Mouse (Mus musculus): Measurements from ENCODE around the gene Rps17. TPM values are rescaled to one million over a fixed set of nuclear protein-coding genes. Genes with fewer than 3 reads are reported as not detected.

The Rps17 gene
- polyA plus RNA-seq, 1 experiment from 2014 or later, result 1,515 TPM

DNA sequence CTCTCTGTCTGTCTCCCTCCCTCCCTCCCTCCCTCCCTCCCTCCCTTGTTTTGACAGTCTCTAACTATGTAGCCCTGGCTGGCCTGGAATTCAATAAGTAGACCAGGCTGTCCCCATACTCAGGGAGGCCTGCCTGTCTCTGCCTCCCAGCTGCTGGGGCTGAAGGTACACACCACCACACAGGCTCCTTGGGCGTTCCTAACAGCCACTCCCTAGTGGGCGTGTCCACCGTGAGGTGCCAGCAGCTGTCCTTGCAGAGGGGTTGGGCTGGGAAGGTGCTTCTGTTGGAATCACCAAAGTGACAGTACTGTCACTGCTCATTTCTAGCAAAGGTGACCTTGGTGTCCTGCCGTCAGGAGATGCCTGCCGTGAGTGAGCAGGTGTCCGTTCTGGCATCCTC, 18.2 kb downstream of the Rps17 start:
- WGBS, result 82% methylated on average over 6 of the region's 6 CpGs
- H3K36me3 ChIP-seq (ENCODE audit: control insufficient read depth, insufficient read depth, low read length), result peaks cover 1% of the 10 kb centered on the region; the same call in 1 of the 2 replicates
- H3K9ac ChIP-seq (replicated peaks; ENCODE audit: low read depth, low read length), result no peak overlapping the region
- H3K27ac ChIP-seq (ENCODE audit: low read length), result no peak overlapping the region
- no peak overlapping the region for H3K4me3 ChIP-seq (ENCODE audit: low read depth, low read length)
- no peaks in the 10 kb centered on the region for H3K27me3 ChIP-seq (ENCODE audit: control insufficient read depth, insufficient read depth, low read length)
- H3K9me3 ChIP-seq (ENCODE audit: control insufficient read depth, low read depth, low read length), result no peaks in the 10 kb centered on the region
- H3K4me2 ChIP-seq (replicated peaks; ENCODE audit: low read depth, low read length), result no peak overlapping the region
- no peak for ATAC-seq (ENCODE audit: insufficient number of reproducible peaks, insufficient read depth, low FRiP score, low read depth)
- H3K4me1 ChIP-seq (ENCODE audit: control insufficient read depth, insufficient read depth, low read length), result no peaks in the 10 kb centered on the region

- Histone ChIP-seq H3K27ac (ENCODE audit: low read length) (no peak overlapping the region), H3K4me3 (ENCODE audit: low read depth, low read length) (no peak overlapping the region), H3K9me3 (ENCODE audit: control insufficient read depth, low read depth, low read length) (no peaks in the 10 kb centered on the region), H3K4me1 (ENCODE audit: control insufficient read depth, insufficient read depth, low read length) (no peaks in the 10 kb centered on the region), H3K27me3 (ENCODE audit: control insufficient read depth, insufficient read depth, low read length) (no peaks in the 10 kb centered on the region), H3K36me3 (ENCODE audit: control insufficient read depth, insufficient read depth, low read length) (no peaks in the 10 kb centered on the region), H3K9ac (replicated peaks; ENCODE audit: low read depth, low read length) (no peak overlapping the region), H3K4me2 (replicated peaks; ENCODE audit: low read depth, low read length) (no peak overlapping the region)
- no peak for ATAC-seq (ENCODE audit: insufficient number of reproducible peaks, insufficient read depth, low FRiP score, low read depth)
- 67% methylated on average over 12 of the region's 12 CpGs for WGBS
Measured at GRCm38 (mm10) chr7:81326043-81326442, 19.0 kb downstream of the Rps17 start.

DNA sequence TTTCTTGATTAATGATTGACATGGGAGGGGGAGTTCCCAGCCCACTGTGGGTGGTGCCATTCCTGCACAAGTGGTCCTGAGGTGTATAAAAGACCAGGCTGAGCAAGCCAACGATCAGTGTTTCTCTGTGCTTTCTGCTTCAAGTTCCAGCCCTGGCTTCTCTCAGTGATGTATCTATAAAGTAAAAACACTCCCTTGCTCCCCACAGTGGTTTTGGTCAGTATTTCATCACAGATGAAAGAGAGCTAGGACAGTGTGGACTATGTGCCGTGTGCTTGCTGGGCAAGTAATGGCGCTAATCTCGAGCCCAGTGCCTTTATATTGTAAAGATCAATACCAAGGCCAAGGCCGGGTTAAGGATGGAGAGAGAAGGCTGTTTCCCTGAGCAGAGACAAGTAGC, 23.3 kb downstream of the Rps17 start:
- H3K27ac ChIP-seq (ENCODE audit: low read length), result no peak overlapping the region
- no peaks in the 10 kb centered on the region for H3K4me1 ChIP-seq (ENCODE audit: control insufficient read depth, insufficient read depth, low read length)
- no peak overlapping the region for H3K4me2 ChIP-seq (replicated peaks; ENCODE audit: low read depth, low read length)
- no peaks in the 10 kb centered on the region for H3K27me3 ChIP-seq (ENCODE audit: control insufficient read depth, insufficient read depth, low read length)
- H3K4me3 ChIP-seq (ENCODE audit: low read depth, low read length), result no peak overlapping the region
- ATAC-seq (ENCODE audit: insufficient number of reproducible peaks, insufficient read depth, low FRiP score, low read depth), result no peak
- 80% methylated on average over 5 of the region's 5 CpGs for WGBS
- H3K36me3 ChIP-seq (ENCODE audit: control insufficient read depth, insufficient read depth, low read length), result no peaks in the 10 kb centered on the region
- no peaks in the 10 kb centered on the region for H3K9me3 ChIP-seq (ENCODE audit: control insufficient read depth, low read depth, low read length)
- no peak overlapping the region for H3K9ac ChIP-seq (replicated peaks; ENCODE audit: low read depth, low read length)

DNA sequence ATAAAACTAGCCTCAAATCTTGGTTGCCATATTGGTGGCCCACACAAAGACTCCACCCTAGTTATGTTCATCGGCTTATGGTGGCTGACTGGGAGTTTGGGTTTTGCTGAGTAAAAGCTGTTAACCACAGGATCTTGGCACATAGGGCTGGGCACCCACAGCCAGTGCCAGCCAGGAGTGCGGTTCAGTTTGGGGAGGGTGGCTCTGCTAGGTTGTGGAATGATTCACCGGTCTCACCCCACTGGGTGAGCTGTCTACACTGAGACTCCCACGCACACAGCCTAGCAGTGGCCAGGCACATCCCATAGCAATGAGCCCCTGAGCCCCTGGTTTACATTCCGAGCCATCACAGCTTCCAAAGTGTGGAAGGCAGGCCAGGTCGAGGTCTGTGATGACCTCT, 25.3 kb downstream of the Rps17 start:
- no peaks in the 10 kb centered on the region for H3K4me1 ChIP-seq (ENCODE audit: control insufficient read depth, insufficient read depth, low read length)
- H3K27me3 ChIP-seq (ENCODE audit: control insufficient read depth, insufficient read depth, low read length), result no peaks in the 10 kb centered on the region
- no peak overlapping the region for H3K4me3 ChIP-seq (ENCODE audit: low read depth, low read length)
- no peaks in the 10 kb centered on the region for H3K36me3 ChIP-seq (ENCODE audit: control insufficient read depth, insufficient read depth, low read length)
- H3K9me3 ChIP-seq (ENCODE audit: control insufficient read depth, low read depth, low read length), result no peaks in the 10 kb centered on the region
- no peak for ATAC-seq (ENCODE audit: insufficient number of reproducible peaks, insufficient read depth, low FRiP score, low read depth)
- 72% methylated on average over 6 of the region's 6 CpGs for WGBS
- H3K27ac ChIP-seq (ENCODE audit: low read length), result no peak overlapping the region
- H3K9ac ChIP-seq (replicated peaks; ENCODE audit: low read depth, low read length), result no peak overlapping the region
- H3K4me2 ChIP-seq (replicated peaks; ENCODE audit: low read depth, low read length), result no peak overlapping the region

GRCm38 (mm10) chr7:81315583-81315982, 29.5 kb downstream of the Rps17 start:
- H3K9me3 ChIP-seq (ENCODE audit: control insufficient read depth, low read depth, low read length), result no peaks in the 10 kb centered on the region
- H3K4me2 ChIP-seq (replicated peaks; ENCODE audit: low read depth, low read length), result no peak overlapping the region
- WGBS, result 67% methylated on average over 8 of the region's 8 CpGs
- ATAC-seq (ENCODE audit: insufficient number of reproducible peaks, insufficient read depth, low FRiP score, low read depth), result no peak
- H3K9ac ChIP-seq (replicated peaks; ENCODE audit: low read depth, low read length), result no peak overlapping the region
- no peaks in the 10 kb centered on the region for H3K36me3 ChIP-seq (ENCODE audit: control insufficient read depth, insufficient read depth, low read length)
- no peaks in the 10 kb centered on the region for H3K27me3 ChIP-seq (ENCODE audit: control insufficient read depth, insufficient read depth, low read length)
- no peak overlapping the region for H3K27ac ChIP-seq (ENCODE audit: low read length)
- H3K4me1 ChIP-seq (ENCODE audit: control insufficient read depth, insufficient read depth, low read length), result no peaks in the 10 kb centered on the region
- no peak overlapping the region for H3K4me3 ChIP-seq (ENCODE audit: low read depth, low read length)

- H3K4me2 ChIP-seq (replicated peaks; ENCODE audit: low read depth, low read length), result no peak overlapping the region
- no peak overlapping the region for H3K4me3 ChIP-seq (ENCODE audit: low read depth, low read length)
- ATAC-seq (ENCODE audit: insufficient number of reproducible peaks, insufficient read depth, low FRiP score, low read depth), result no peak
- no peaks in the 10 kb centered on the region for H3K36me3 ChIP-seq (ENCODE audit: control insufficient read depth, insufficient read depth, low read length)
- H3K27ac ChIP-seq (ENCODE audit: low read length), result no peak overlapping the region
- no peak overlapping the region for H3K9ac ChIP-seq (replicated peaks; ENCODE audit: low read depth, low read length)
- no peaks in the 10 kb centered on the region for H3K27me3 ChIP-seq (ENCODE audit: control insufficient read depth, insufficient read depth, low read length)
- no peaks in the 10 kb centered on the region for H3K9me3 ChIP-seq (ENCODE audit: control insufficient read depth, low read depth, low read length)
- H3K4me1 ChIP-seq (ENCODE audit: control insufficient read depth, insufficient read depth, low read length), result no peaks in the 10 kb centered on the region
Measured at GRCm38 (mm10) chr7:81311581-81311980, 33.5 kb downstream of the Rps17 start.

- Histone ChIP-seq H3K36me3 (ENCODE audit: control insufficient read depth, insufficient read depth, low read length) (no peaks in the 10 kb centered on the region), H3K4me3 (ENCODE audit: low read depth, low read length) (no peak overlapping the region), H3K4me2 (replicated peaks; ENCODE audit: low read depth, low read length) (no peak overlapping the region), H3K27ac (ENCODE audit: low read length) (no peak overlapping the region), H3K9me3 (ENCODE audit: control insufficient read depth, low read depth, low read length) (no peaks in the 10 kb centered on the region), H3K4me1 (ENCODE audit: control insufficient read depth, insufficient read depth, low read length) (no peaks in the 10 kb centered on the region), H3K27me3 (ENCODE audit: control insufficient read depth, insufficient read depth, low read length) (no peaks in the 10 kb centered on the region), H3K9ac (replicated peaks; ENCODE audit: low read depth, low read length) (no peak overlapping the region)
- no peak for ATAC-seq (ENCODE audit: insufficient number of reproducible peaks, insufficient read depth, low FRiP score, low read depth)
- WGBS, result 81% methylated on average over 1 of the region's 1 CpGs
Measured at GRCm38 (mm10) chr7:81311130-81311529, 33.9 kb downstream of the Rps17 start.

DNA sequence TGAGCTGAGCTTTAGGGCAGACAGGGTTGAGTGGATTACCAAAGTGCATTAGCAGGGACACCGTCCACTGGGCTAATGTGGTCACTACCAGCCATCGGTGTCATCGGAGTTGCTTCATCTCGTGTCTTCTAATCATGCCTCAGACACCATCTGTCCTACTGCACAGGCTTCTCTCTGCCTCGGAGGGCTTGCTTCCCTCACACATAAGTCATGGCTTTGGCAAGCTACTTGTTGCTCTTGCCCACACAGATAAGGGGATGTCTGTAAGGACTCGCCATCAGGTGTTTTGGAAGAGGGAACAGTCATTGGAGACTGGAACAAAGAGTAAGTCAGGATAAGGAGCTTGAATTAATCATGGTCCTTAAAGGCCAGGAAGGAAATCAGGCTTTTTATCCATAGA, 35.8 kb downstream of the Rps17 start:
- no peaks in the 10 kb centered on the region for H3K9me3 ChIP-seq (ENCODE audit: control insufficient read depth, low read depth, low read length)
- H3K27ac ChIP-seq (ENCODE audit: low read length), result no peak overlapping the region
- H3K27me3 ChIP-seq (ENCODE audit: control insufficient read depth, insufficient read depth, low read length), result no peaks in the 10 kb centered on the region
- H3K4me1 ChIP-seq (ENCODE audit: control insufficient read depth, insufficient read depth, low read length), result no peaks in the 10 kb centered on the region
- ATAC-seq (ENCODE audit: insufficient number of reproducible peaks, insufficient read depth, low FRiP score, low read depth), result no peak
- H3K36me3 ChIP-seq (ENCODE audit: control insufficient read depth, insufficient read depth, low read length), result no peaks in the 10 kb centered on the region
- 83% methylated on average over 6 of the region's 6 CpGs for WGBS
- no peak overlapping the region for H3K9ac ChIP-seq (replicated peaks; ENCODE audit: low read depth, low read length)
- H3K4me3 ChIP-seq (ENCODE audit: low read depth, low read length), result no peak overlapping the region
- H3K4me2 ChIP-seq (replicated peaks; ENCODE audit: low read depth, low read length), result no peak overlapping the region

GRCm38 (mm10) chr7:81307735-81308134, 37.3 kb downstream of the Rps17 start:
- H3K27me3 ChIP-seq (ENCODE audit: control insufficient read depth, insufficient read depth, low read length), result no peaks in the 10 kb centered on the region
- H3K4me1 ChIP-seq (ENCODE audit: control insufficient read depth, insufficient read depth, low read length), result no peaks in the 10 kb centered on the region
- no peak overlapping the region for H3K4me3 ChIP-seq (ENCODE audit: low read depth, low read length)
- H3K27ac ChIP-seq (ENCODE audit: low read length), result no peak overlapping the region
- ATAC-seq (ENCODE audit: insufficient number of reproducible peaks, insufficient read depth, low FRiP score, low read depth), result no peak
- H3K4me2 ChIP-seq (replicated peaks; ENCODE audit: low read depth, low read length), result no peak overlapping the region
- H3K9me3 ChIP-seq (ENCODE audit: control insufficient read depth, low read depth, low read length), result no peaks in the 10 kb centered on the region
- WGBS, result 86% methylated on average over 8 of the region's 8 CpGs
- no peaks in the 10 kb centered on the region for H3K36me3 ChIP-seq (ENCODE audit: control insufficient read depth, insufficient read depth, low read length)
- H3K9ac ChIP-seq (replicated peaks; ENCODE audit: low read depth, low read length), result no peak overlapping the region

All from stomach, embryonic 14.5 days (tissue).